Comparison of ENCODE assay signal across 8 mouse cellular contexts in genomic region chr14:52304644-52305271, GRCm38 (mm10). TPM values are rescaled to one million over a fixed set of nuclear protein-coding genes. Genes with fewer than 3 reads are reported as not detected.
A peak's percentile ranks its signal among the peaks of the same experiment; 100 is the strongest.
DNase-seq lines count a peak whose midpoint lies in the region; ATAC-seq and TF ChIP-seq lines count a peak whose summit lies in the region.

TSS of gene Mettl3 (minus strand) at chr14:52305128.

- peak within 1 kb of the TSS; percentile 96 for H3K27ac ChIP-seq in embryonic facial prominence, embryonic 13.5 days
- H3K27ac ChIP-seq in kidney, adult 2 months (ENCODE audit: insufficient read depth, low read depth, low read length) = peak within 1 kb of the TSS; percentile 95
- peak within 1 kb of the TSS; percentile 95 for H3K27ac ChIP-seq in limb, embryonic 12.5 days
- H3K27ac ChIP-seq in midbrain, embryonic 15.5 days = peak within 1 kb of the TSS; percentile 93
- peak within 1 kb of the TSS; percentile 91 for H3K27ac ChIP-seq in spleen, adult 2 months (ENCODE audit: insufficient read depth, low read length)

- H3K36me3 ChIP-seq in embryonic facial prominence, embryonic 13.5 days = peaks cover 20% of the 10 kb centered on the region
- no peaks in the 10 kb centered on the region for H3K36me3 ChIP-seq in kidney, adult 2 months (ENCODE audit: control insufficient read depth, insufficient read depth, low read length)
- peaks cover 23% of the 10 kb centered on the region for H3K36me3 ChIP-seq in limb, embryonic 12.5 days
- H3K36me3 ChIP-seq in midbrain, embryonic 15.5 days (replicated peaks) = peaks cover 5% of the 10 kb centered on the region
- peaks cover 2% of the 10 kb centered on the region; the same call in 1 of the 2 replicates for H3K36me3 ChIP-seq in spleen, adult 2 months (ENCODE audit: control insufficient read depth, insufficient read depth, low read length)

- H3K4me3 ChIP-seq in embryonic facial prominence, embryonic 13.5 days = peak within 1 kb of the TSS; percentile 72
- peak within 1 kb of the TSS; percentile 85 for H3K4me3 ChIP-seq in kidney, adult 2 months (ENCODE audit: insufficient read depth, low read depth, low read length)
- peak within 1 kb of the TSS; percentile 73 for H3K4me3 ChIP-seq in limb, embryonic 12.5 days (replicated peaks)
- H3K4me3 ChIP-seq in midbrain, embryonic 15.5 days = peak within 1 kb of the TSS; percentile 78
- peak within 1 kb of the TSS; percentile 93 for H3K4me3 ChIP-seq in spleen, adult 2 months (ENCODE audit: extremely low read depth, insufficient read depth, insufficient read length)

- peak within 1 kb of the TSS; percentile 81 for H3K9ac ChIP-seq in embryonic facial prominence, embryonic 13.5 days
- H3K9ac ChIP-seq in limb, embryonic 12.5 days (replicated peaks) = peak within 1 kb of the TSS; percentile 74
- H3K9ac ChIP-seq in midbrain, embryonic 15.5 days = peak within 1 kb of the TSS; percentile 71

- TF ChIP-seq CTCF in kidney, adult 2 months (conservative IDR thresholded peaks at IDR 0.05; ENCODE audit: insufficient read depth, insufficient read length, low read depth, low read length) = 0 out of 2 replicates have a peak, but pooled peaks have one; percentile 13
- TF ChIP-seq CTCF in spleen, adult 2 months (IDR thresholded peaks at IDR 0.05; ENCODE audit: extremely low read depth, insufficient read depth, insufficient read length, insufficient replicate concordance) = no peak

- under 1% methylated on average over 45 of the region's 46 CpGs for WGBS in embryonic facial prominence, embryonic 13.5 days
- under 1% methylated on average over 46 of the region's 46 CpGs for WGBS in kidney, adult 2 months
- under 1% methylated on average over 46 of the region's 46 CpGs for WGBS in limb, embryonic 12.5 days
- under 1% methylated on average over 46 of the region's 46 CpGs for WGBS in midbrain, embryonic 15.5 days
- under 1% methylated on average over 46 of the region's 46 CpGs for WGBS in spleen, adult 2 months

- no peaks in the 10 kb centered on the region for H3K9me3 ChIP-seq in embryonic facial prominence, embryonic 13.5 days
- H3K9me3 ChIP-seq in limb, embryonic 12.5 days = no peaks in the 10 kb centered on the region
- no peaks in the 10 kb centered on the region for H3K9me3 ChIP-seq in midbrain, embryonic 15.5 days

- ATAC-seq in embryonic facial prominence, embryonic 13.5 days (ENCODE audit: insufficient number of reproducible peaks, insufficient read depth, low FRiP score, low TSS enrichment, low read depth) = peak; percentile 91
- peak; percentile 93 for ATAC-seq in limb, embryonic 12.5 days (ENCODE audit: insufficient number of reproducible peaks, insufficient read depth, low FRiP score, low TSS enrichment, low read depth)
- peak; percentile 96 for ATAC-seq in midbrain, embryonic 15.5 days (replicated peaks)

- peak within 1 kb of the TSS; percentile 76 for H3K4me2 ChIP-seq in embryonic facial prominence, embryonic 13.5 days
- H3K4me2 ChIP-seq in limb, embryonic 12.5 days = peak within 1 kb of the TSS; percentile 71
- H3K4me2 ChIP-seq in midbrain, embryonic 15.5 days = peak within 1 kb of the TSS; percentile 58

- H3K27me3 ChIP-seq in embryonic facial prominence, embryonic 13.5 days = no peaks in the 10 kb centered on the region
- H3K27me3 ChIP-seq in kidney, adult 2 months (replicated peaks; ENCODE audit: control insufficient read depth, insufficient read depth, low read length) = no peaks in the 10 kb centered on the region
- H3K27me3 ChIP-seq in limb, embryonic 12.5 days = no peaks in the 10 kb centered on the region
- no peaks in the 10 kb centered on the region for H3K27me3 ChIP-seq in midbrain, embryonic 15.5 days (replicated peaks)
- H3K27me3 ChIP-seq in spleen, adult 2 months (ENCODE audit: control insufficient read depth, insufficient read depth, low read length) = no peaks in the 10 kb centered on the region

- peak; percentile 93 for DNase-seq in 3134 (ENCODE audit: extremely low read depth, insufficient read length, low spot score)
- DNase-seq in adrenal gland, postnatal 36 days = peak; percentile 92
- peak; percentile 93 to 95 for DNase-seq in heart, adult 18-20 months
- DNase-seq in kidney, adult 2 months = peak; percentile 97
- peak; percentile 86 to 88 for DNase-seq in spleen, adult 2 months (ENCODE audit: low read depth in 1 of 2, low spot score in 2 of 2)

- peaks cover 7% of the 10 kb centered on the region; the same call in 1 of the 2 replicates for H3K4me1 ChIP-seq in embryonic facial prominence, embryonic 13.5 days
- no peaks in the 10 kb centered on the region for H3K4me1 ChIP-seq in kidney, adult 2 months (ENCODE audit: control insufficient read depth, insufficient read depth, low read length)
- H3K4me1 ChIP-seq in limb, embryonic 12.5 days (replicated peaks) = peaks cover 6% of the 10 kb centered on the region
- H3K4me1 ChIP-seq in midbrain, embryonic 15.5 days = peaks cover 12% of the 10 kb centered on the region
- no peaks in the 10 kb centered on the region for H3K4me1 ChIP-seq in spleen, adult 2 months (ENCODE audit: control insufficient read depth, insufficient read depth, insufficient read length)

- peak; percentile 45 for TF ChIP-seq POLR2A in kidney, adult 2 months (IDR thresholded peaks at IDR 0.05; ENCODE audit: low read depth, low read length)
- peak; percentile 1; the same call in 1 of the 2 replicates for TF ChIP-seq POLR2A in spleen, adult 2 months (IDR thresholded peaks at IDR 0.05; ENCODE audit: low read depth, low read length)

RNA-seq across cellular contexts. Expression of gene Mettl3, which starts in this region (rescaled TPM):
- total RNA-seq in adrenal gland, postnatal 36 days (2021) = 10 to 100 TPM; 36.1 to 47.3 TPM
- 51.4 and 52.9 TPM in 2 replicates for polyA plus RNA-seq in embryonic facial prominence, embryonic 13.5 days (2015; fragmentation: Nextera tagmentation; extraction: Ambion mirVana)
- total RNA-seq in heart, adult 18-20 months (2021) = 10 to 100 TPM; 16.2 to 18.1 TPM
- 16.0 and 23.5 TPM in 2 replicates for polyA plus RNA-seq in kidney, adult 2 months (2012; rRNA removed)
- 59.9 and 61.0 TPM in 2 replicates for polyA plus RNA-seq in limb, embryonic 12.5 days (2016; fragmentation: Nextera tagmentation; extraction: Ambion mirVana)
- 50.2 and 54.7 TPM in 2 replicates for polyA plus RNA-seq in midbrain, embryonic 15.5 days (2015; fragmentation: Nextera tagmentation; extraction: Ambion mirVana)
- 24.1 and 26.2 TPM in 2 replicates for polyA plus RNA-seq in spleen, adult 2 months (2012; rRNA removed)

Comparison
In these comparisons a context has a peak if more than half of its experiments do, and no peak if none do; other contexts are left out.
1. Peak in every context shown above with its lines: DNase-seq, ATAC-seq, H3K4me3 ChIP-seq and H3K27ac ChIP-seq.